Mouse (Mus musculus): ENCODE measurements around the gene Colec11.

The Colec11 gene

DNA sequence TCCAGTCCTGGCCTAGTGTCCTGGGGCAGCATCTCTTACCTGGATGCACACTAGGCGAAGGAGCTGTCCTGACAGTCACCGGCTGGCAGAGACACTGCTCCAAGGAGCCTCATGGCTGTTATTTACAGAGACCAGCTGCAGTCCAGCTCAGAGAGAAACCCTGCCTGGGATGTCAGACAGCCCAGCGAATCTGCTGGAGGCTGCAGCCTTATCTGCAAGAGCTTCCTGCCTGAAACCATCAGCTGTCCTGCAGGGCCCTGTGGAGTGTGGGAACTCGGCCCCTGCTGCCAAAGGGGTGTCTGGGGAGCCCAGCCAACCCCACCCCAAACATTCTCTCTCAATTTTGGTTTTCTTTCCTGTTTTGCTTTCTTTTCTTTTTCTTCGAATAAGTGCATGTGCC, at the start of gene Colec11:
Colec11 (minus strand) TSS at position 183 of the 400 bp plus-strand sequence.
- no peak for DNase-seq

DNA sequence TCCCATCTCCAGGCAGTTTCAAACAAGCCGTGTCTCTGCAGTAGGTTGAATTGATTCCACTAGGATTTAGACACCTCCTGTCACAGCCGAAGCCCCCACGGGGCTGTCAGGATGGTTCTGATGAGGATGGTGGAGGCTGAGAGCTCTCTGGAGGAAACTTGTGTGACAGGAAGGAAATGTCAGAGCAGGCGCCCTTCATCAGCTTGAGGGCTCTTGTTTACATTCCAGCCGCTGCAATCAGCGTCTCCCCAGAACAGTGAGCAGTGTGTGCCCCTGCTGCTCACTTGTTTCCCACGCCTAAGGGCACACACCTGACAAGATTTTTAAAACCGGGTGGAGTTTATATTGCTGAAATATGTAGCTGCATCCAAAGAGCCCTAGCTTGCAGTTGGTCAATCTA, 44.1 kb upstream of the Colec11 start:
- no peak for DNase-seq

DNA sequence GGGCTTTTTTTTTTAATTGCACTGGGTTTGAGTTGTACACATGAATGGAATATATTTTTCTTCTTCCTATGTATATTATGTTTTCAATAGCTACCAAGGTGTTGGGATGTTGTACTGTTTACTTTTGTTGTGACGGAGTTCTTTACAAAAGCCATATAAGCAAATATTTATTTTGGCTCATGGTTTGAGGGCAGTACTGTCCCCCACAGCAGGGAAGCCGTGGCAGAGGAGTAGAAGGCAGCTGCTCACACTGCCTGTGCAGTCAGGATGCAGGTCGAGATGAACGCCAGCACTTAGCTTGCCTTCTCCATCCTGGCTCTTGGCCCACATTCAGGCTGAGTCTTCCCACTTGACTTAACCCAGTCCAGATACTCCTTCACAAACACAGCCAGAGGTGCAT, 43.6 kb upstream of the Colec11 start:
- DNase-seq, result no peak

DNA sequence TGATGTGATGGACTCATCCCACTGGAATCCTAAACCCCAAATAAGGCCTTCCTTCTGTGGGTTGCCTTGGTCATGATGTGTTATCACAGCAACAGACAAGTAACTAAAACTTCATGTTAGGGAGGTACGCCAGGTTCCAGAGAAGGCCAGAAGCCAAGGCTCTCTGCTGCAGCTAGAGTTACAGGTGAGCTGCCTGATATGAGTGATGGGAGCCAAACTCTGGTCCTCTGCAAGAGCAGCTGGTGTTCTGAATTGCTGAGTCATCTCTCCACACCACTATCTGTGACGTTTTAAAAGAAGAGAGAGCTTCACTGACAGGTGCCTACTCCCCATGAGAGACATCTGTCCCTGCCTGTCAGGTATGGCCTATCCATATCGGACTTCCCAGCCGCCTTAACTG, 39.5 kb upstream of the Colec11 start:
- no peak for DNase-seq

DNA sequence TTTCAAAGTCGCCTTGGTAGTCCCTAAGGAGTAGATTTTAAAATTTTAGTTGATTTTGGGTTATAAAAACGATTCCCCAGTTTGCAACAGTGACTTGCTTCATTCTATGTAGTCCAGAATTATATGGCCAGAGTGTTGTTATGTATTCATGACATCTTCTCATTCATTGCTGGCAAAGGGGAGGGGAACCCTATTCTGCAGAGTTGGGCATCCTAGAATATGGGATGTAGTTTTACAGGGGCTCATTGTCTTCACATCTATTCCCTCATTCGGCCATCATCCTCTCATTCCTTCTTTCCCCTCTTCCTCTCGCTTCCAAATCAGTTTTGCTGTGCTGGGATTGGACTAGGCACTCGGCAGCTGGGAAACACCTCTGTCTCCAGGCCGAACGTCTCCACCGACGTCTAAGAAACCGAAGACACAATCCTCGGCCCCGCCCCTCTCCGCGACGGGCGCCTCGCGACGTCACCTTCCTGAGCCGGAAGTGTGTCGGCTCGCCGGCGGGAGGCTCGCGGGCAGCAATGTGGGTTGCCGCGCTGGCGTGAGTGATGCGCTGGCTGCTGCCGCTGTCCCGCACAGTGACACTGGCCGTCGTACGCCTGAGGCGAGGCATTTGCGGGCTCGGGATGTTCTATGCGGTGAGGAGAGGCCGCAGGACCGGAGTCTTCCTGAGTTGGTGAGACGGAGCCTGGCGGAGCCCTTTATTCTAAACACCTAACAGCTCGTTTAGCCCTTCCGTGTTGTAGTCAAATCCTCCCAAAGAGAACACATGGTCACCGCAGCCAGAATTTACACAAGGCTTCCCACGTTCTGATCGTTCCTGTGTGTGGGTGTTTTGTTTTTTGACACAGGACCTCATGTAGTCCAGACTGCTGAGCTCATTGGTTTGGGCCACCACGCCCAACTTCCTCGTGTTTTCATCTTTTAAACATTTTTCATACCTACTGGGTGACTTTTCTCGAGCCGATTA, 26.2 kb upstream of the Colec11 start, which contains the start of gene Rnaseh1:
Rnaseh1 (plus strand) TSS at position 462 of the 970 bp plus-strand sequence.
- peak; percentile 92 to 93 for DNase-seq

DNA sequence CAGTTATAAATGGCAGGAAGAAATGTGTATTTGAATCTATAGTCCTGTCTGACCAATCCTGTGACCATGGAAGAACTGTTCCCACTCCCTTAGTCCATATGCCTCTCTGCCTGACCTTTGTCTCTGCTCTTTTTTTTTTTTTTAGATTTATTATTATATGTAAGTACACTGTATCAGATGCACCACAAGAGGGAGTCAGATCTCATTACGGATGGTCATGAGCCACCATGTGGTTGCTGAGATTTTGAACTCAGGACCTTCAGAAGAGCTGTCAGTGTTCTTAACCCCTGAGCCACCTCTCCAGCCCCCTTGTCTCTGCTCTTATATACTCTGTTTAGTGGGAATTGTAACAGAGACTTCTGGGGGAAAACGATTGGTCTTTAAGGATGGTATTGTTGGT, 15.6 kb upstream of the Colec11 start:
- DNase-seq, result no peak

DNA sequence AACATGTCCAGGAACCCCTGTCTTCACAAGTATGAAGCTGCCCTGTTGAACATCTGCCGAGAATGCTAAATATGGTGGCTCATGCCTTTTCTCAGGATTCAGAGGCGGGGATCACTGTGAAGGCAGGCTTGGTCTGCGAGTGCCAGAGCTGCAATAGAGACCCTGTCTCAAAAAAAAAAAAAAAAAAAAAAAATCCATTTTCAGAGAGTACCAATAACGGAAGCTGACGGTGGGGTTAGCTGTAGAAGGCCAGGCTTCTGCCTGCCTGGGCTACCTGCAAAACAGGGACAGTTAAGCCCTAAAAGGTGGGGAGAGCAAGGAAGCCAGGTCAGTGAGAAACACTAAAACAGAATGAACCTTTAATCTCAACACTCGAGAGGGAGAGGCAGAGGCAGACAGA, 13.4 kb upstream of the Colec11 start:
- no peak for DNase-seq

DNA sequence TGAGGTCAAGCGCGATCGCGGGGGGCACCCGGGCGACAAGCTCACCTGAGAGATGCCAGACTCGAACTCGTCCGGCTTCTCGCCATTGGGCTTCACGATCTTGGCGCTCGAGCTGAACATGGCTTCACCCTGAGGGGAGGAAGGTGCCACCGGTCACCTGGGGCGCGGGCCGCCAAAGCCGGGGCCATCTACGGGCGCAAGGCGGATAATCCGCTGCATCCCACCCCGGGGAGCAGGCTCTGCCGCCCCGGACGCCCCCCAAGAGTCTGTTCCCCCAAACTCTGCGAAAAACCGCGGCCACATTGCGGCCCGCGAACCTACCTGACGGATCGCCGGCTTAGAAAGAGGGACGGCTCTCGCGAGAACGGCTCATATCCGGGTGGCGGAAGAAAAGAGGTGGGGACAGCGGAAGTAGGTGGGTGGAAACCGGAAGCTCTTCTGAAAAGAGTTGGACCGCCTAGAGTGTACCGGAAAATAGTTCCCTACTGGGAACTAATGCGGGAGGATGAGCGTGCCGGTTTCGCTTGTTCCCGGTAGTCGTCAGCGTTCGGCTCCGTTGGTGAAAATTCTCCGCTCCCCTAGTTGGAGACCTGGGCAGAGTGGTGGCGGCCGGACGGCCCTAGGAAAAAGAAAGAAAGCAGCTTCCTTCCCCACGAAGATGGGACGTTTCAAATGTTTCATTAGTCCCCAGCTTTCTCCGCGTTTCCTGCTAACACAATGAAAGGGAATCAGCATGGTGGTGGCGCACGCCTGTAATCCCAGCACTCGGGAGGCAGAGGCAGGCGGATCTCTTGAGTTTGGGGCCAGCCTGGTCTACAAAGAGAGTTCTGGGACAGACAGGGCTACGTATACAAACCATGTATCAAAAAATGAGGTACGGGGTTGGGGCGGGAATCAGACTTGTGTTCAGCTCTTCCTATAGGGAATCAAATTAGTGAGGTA, 12.6 kb upstream of the Colec11 start, which contains the start of gene Rps7:
Rps7 (minus strand) TSS at position 419 of the 942 bp plus-strand sequence.
- peak; percentile 95 to 96 for DNase-seq

DNA sequence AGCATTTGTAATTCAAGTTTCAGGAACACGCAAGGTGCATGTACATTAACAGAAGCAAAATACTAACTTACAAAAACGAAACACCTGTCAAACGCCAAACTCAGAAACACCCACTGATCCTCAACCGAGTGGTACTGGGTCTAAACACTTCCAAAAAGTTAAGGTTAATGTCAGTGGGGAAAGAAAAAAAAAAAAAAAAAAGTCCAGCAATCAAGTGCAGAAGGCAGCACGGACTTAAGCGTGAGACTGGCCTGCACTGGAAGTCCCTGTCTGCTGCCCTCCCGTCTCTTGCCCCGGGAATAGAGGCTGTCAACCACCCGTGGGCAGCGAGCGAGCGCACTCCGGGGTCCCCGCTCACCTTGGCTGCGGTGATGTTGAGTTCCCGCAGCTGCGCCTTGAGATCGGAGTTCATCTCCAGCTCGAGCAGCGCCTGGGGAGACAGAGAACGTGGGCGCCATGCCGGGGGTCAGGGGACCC, 11.9 kb upstream of the Colec11 start:
- DNase-seq, result no peak

DNA sequence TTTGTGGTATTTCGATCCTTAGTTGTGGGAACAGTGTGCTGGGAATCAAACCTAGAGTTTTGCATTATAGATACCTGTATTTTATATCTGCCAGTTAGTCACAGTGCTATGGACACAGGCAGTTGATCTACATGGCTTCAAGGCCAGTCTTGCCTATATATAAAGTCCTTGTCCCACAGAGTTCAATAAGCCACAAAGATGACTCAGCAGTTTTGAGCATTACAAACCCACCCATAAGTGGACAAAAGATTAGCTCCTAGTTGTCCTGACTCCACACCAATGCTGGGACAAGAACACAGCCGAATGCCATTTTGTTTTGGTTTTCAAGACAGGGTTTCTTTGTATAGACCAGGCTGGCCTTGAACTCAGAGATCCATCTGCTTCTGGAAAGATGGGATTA, 5.3 kb upstream of the Colec11 start:
- no peak for DNase-seq

DNA sequence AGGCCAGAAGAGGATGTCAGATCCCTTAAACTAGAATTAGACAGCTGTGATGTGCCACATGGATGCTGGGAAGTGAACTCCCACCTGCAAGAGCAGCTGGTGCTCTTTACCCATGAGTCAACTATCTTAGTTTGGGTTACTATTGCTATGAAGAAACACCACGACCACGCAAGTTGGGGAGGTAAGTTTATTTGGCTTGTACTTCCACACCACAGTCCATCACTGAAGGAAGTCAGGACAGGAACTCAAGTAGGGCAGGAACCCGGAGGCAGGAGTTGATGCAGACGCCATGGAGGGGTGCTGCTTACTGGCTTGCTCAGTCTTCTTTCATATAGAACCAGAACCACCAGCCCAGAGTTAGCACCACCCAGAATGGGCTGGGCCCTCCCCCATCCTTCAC, 3.9 kb upstream of the Colec11 start:
- no peak for DNase-seq

DNA sequence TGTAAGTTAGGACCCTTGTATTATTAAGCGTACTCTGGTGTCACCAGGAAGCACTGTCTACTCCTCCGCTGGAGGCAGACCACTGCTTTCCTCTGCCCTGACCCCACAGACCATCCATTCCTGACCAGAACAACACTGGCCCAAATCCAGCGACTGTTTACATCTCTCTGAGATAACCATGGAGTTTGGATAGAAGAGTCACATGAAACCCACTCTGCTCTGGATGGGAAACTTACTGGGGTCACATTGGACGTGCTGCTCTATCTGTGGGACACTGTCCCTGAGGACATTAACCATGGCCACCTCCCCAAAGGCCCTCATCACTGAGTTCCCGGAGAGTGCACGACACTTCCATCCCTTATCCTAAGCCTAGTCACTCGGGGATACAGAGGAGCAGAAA, 2.2 kb upstream of the Colec11 start:
- DNase-seq, result no peak

DNA sequence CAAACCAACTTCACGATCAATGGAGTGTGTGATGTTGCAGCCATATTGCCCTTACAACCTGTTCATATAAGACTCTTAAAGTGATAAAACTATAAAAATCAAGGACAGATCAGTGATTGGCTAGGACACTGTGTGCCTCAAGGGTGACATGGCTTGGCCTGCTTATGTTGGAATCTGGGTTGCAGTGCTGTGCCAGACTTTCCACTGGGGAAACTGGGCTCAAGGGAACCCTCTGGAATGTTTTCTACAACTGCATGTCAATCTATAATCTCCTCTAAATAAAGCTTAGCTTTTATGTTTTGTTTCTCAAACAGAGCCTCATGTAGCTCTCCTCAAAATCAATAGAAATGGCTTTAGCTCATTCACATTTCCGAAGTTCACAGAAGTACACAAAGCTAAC, 1.1 kb upstream of the Colec11 start:
- DNase-seq, result no peak

DNA sequence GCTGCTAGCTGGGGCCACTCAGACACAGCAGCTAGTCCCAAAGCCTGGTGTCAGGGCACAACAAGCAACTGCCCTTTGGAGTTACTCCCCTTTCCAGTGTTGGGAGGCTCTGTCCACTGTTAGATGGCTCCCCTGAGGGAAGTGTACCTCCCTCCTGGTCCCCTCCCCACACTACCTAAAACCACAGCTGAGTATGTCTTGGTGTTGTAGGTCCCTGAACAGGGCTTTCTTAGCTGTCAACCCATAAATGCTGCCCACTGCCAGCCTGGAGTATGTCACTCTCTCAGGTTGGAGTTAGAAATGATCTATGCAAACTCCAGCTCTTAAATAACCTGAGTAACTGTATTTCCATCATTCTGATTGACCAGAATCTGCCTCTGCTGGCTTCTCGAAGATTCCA, 536 bp downstream of the Colec11 start:
- no peak for DNase-seq

DNA sequence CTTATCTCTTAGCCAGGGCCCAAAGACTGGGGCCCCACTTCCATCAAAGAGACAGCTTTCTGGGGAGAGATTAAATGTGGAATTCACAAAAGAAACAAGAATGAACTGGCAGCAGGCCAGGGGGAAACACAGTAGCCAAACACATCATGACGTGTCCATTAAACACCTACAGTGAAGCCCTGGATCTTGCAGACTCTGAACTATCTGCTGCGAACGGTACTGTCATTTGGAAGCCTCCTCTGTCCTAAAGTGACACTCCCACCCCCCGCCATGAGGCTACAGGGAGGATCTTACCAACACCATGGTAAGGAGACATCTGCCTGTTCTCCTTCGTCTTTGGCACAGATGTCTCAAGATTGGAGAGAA, 1.0 kb downstream of the Colec11 start:
- no peak for DNase-seq

DNA sequence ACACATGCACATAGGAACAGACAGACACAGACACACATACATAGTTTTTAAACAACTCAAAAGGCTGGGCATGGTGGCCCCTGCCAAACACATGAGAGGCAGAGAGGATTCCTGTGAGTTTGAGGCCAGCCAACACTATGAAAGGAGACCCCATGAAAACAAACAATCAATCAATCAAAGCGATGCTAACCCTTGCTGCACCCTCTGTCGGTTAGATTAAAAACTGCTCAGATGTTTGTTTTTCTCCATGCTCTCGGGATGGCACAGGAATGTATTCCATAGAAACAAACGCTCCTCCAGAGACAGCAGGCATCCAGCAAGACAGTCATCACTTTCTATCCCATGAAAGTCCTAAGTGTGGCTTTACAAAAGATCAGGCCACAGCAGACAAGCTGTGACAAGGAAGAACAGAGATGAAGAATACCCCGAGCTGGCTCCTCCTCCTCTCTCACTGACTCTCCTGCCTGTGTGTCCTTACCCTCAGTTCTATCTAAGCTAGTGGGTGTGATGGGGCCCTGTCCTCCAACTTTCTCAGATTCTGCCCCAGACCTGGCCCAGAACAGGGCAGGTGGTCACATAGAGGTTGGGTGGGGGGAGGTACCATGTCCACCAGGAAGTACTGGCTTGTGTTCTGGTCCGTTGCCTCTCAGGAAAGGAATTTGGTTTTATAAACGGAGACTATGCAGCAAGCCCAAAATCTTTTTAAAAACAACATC, 1.6 kb downstream of the Colec11 start:
- DNase-seq, result no peak

DNA sequence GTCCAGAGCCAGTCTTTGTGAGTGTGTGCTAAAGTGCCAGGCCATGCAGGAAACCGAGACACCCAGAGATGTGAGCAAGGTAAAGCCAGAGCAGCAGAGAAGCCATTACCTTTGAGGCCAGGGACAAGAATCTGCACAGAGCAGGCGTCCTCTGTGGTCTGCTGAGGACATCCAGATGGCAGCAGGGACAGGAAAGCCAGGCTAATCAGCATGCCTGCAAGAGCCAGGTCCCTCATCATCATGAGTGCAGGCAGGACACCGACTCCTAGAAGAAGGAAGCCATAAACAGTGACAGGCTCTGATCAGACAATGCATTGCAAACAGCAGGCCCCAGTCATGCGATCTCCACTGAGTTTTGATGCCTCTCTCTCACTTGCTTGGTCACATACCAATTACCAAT, 5.9 kb downstream of the Colec11 start:
- DNase-seq, result no peak

DNA sequence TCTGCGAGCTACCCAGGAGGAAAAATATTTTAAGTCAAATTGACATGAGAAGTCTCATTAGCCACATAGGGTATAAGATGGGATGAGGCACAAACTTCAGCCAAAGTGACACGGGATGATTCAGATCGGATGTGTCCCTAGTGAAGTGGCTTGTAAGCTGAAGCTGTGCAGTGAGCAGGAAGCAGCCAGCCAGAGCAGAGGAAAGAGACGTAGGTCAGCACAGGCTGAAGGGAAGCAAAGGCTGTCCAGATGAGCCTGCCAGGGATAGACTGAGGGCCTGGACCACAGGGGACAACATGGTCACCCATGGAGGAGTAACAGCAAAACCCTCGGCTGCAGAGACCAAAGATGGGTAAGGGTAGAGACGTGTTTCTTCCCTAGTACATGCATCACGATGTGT, 8.8 kb downstream of the Colec11 start:
- no peak for DNase-seq

DNA sequence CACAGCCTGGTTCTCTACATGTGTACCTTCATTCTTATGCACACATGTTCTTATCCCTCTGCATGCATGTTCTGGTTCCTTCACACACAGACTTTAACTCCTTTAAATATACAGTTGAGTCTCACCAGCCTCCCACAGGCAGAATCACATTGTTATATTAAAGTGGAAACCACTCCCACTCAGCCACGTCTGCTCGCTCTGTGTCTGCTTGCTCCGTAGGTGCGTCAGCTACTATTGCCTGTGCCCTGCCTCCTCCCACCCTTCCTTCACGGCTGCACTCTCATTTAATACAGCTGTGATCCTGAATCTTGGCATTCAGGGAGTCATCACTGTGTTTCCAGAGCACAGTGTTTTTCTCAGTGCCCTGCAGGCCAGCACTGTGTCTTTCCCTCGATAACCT, 10.8 kb downstream of the Colec11 start:
- no peak for DNase-seq

DNA sequence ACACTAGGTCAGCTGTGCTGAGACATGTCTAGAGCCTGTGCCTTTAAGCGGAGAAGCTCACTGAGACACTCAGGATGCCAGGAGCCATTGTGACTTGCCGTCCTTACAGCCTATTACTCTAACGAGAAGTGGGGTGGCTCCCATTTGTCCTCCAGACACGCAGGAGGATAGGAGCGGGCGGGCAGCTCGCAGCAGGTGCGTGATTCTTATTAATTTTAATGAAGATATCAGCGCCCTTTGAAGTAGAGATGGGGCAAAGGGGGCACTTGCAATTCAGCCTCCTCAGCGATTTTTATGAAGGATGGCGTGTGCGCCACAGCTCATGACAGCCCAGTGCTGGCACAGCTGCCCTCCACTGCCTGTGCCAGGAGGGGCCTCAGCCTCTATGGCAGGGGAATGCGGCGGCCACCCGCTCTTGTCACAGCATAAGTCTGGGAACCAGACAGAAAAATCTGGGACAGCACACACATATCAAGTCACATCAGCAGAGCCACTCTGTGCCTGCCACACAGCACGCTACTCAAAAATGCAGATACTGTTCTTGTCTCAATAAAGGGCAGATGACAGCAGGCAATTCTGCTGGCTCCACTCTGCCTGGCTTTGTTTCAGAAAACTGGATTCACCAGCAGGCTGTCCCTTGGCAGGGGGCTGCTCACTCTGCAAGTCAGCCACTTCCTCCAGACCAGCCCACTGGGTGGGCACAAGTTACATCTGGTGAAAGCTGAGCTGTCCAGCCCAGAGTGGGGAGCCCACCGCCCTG, 15.5 kb downstream of the Colec11 start:
- no peak for DNase-seq

DNA sequence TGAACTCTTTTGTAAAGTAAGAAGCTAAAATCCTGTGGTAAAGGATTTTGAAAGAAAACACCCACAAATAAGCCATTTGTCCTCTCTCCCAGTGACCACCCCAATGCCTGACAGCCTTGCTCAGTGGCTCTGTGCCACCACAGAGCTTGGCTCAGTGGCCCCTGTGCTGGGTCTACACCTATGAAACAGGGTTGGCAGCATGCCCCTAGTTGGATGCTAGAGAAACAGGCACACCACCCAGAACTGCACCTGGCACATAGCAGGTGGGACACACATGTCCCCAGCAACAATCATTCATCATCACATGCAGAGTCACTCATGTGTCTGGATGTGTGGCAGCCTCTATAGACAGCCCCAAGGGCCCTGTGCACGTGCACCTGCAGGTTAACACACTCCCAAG, 19.7 kb downstream of the Colec11 start:
- no peak for DNase-seq

DNA sequence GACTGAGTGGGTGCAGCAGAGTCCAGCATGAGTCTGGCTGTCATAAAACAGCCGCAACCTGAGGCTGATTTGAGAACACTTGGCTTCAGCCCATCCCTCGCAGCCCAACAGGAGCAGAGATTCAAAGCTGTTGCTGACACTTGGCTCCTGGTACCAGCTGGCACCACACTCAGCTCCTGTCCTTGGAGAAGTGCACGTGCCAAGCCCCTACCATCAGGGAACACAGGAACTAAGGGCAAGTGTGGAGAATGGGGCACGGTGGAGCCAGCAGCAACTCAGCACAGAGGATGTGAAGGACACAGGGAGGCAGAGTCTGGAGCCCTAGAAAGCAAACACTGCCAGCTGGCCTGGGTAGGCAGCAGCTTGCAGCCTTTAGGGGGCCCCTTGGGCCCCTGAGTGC, 20.9 kb downstream of the Colec11 start:
- DNase-seq, result no peak
